Mouse (Mus musculus): ENCODE results near the gene C1qa.

Gene C1qa

DNA sequence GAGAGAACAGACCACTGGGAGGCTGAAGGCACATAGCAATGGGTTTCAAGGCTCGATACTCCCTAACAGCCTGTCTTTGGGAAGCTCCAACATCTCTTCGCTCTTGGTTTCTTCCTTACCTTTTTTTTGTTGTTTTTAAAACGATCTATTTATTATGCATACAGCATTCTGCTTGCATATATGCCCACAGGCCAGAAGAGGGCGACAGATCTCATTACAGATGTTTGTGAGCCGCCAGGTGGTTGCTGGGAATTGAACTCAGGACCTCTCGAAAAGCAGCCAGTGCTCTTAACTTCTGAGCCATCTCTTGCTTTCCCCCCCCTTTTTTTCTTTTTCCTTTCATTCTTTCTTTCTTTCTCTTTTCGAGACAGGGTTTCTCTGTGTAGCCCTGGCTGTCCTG lies 551 bp upstream of the C1qa start:
- no peak for DNase-seq (ENCODE audit: low read depth)

- no peak for DNase-seq (ENCODE audit: low read depth)
These were observed 462 bp downstream of the C1qa start for GRCm38 (mm10) chr4:136898084-136898598.

DNA sequence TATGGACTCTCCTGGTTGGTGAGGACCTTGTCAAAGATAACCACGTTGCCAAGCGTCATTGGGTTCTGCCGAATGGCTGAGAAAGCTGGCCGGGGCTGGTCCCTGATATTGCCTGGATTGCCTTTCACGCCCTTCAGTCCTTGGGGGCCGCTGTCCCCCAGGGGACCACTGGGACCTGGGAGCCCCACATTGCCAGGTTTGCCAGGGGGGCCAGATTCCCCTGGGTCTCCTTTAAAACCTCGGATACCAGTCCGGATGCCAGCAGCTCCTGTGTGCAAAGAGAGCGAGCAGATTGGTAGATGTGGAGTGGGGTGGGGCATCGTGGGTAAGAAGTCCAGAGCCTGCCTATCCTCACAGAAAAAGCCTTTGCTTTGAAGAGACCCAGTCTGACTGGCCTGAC lies 2.1 kb downstream of the C1qa start:
- DNase-seq (ENCODE audit: low read depth): no peak

GRCm38 (mm10) chr4:136895861-136896260 lies 2.7 kb downstream of the C1qa start:
- DNase-seq (ENCODE audit: low read depth): no peak

DNA sequence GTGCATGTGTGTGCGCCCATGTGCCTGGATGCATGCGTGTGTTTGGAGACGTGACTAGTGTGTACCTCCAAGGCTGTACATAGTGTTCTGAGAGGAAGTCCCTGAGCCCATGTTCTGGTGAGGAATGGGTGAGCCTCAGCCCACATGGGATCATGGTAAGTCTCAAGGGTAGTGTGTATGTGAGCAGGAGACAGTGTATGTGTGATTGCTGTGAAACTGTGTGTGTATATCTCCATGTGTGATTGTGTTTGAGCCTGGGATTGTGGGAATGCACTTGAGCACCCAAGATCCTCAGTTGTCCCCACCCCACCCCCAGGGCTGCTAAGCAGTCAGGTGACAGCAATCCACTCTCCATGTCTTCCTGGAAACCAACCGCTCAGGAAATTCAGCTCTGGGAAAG lies 3.8 kb downstream of the C1qa start:
- no peak for DNase-seq (ENCODE audit: low read depth)

DNA sequence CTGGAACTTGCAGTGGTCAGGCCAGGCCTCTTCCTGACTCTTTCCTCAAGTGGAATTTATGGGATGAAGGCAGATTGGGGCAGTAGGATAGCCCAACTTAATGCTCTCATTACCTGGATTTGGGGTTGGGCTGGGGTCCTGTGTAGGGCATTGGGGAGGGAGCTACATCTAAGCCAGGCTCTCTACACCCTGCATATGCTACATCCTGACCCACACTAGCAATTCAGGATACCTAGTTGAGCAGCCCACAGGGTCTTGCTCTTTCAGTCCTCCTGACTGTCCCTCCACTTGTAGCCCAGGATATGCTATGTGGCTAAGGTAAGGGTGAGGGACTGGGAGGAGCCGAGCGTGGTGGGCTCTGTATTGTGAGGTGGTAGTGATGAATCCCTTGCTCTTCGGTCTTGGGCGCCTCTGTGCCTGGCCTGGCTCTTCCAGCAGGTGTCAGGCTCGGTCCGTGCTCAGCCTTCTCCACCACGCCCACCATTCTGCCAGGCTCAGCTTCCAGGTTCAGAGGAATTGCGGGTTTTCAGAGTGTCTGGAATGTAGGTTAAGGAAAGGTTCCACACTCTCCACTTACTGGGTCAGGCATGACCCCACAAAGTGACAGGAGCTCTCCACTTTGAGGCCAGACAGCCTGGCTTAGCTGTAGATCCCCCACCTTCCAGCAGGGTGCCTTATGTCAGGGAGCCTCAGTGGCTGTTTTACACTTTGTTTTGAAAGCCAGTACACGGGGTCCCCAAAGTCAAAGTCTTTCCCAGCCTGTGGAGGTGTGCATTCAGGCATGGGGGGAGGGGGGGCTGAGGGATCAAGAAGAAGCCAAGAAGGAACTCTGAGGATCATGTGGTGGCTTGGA lies 4.7 kb downstream of the C1qa start:
- DNase-seq (ENCODE audit: low read depth): no peak

- DNase-seq (ENCODE audit: low read depth): no peak
These were observed 5.8 kb downstream of the C1qa start, which contains the start of gene C1qc for GRCm38 (mm10) chr4:136892811-136893210. C1qc (minus strand) TSS chr4:136893065.

DNA sequence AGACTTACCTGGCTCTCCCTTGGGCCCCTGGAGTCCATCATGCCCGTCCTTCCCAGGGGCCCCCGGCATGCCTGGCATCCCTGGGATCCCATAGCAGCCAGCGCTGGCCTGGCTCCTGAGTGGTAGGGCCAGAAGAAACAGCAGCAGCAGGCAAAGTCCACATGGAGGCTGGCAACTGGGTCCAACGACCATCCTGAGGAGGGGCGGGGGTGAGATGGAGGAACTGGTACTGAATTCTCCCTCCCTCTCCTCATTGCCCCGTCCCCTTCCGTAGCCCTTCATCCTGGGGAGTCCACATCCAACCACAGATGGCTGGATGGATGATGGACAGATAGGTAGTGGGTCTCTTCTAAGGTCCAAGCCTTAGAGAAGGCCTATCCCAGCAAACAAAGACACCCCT lies 6.2 kb downstream of the C1qa start:
- DNase-seq (ENCODE audit: low read depth): no peak

GRCm38 (mm10) chr4:136891115-136891514 lies 7.5 kb downstream of the C1qa start:
- no peak for DNase-seq (ENCODE audit: low read depth)

DNA sequence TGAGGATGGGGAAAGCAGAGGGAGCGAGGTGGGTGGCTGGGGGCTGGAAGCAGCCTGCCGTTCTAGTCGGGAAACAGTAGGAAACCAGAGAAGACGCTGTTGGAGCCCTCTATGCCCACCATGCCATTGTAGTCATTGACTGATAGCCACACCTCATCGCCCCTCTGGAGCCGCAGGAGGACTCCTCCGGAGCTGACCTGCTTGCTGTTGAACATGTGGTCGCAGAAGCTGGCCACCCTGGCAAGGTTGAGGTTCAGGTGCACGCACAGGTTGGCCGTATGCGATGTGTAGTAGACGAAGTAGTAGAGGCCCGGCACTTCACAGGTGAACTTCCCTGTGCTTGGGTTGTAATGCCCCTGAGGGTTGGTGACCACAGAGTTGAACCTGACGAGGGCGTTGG lies 8.6 kb downstream of the C1qa start:
- DNase-seq (ENCODE audit: low read depth): no peak

- no peak for DNase-seq (ENCODE audit: low read depth)
These were observed 10.9 kb downstream of the C1qa start for GRCm38 (mm10) chr4:136887714-136888113.

DNA sequence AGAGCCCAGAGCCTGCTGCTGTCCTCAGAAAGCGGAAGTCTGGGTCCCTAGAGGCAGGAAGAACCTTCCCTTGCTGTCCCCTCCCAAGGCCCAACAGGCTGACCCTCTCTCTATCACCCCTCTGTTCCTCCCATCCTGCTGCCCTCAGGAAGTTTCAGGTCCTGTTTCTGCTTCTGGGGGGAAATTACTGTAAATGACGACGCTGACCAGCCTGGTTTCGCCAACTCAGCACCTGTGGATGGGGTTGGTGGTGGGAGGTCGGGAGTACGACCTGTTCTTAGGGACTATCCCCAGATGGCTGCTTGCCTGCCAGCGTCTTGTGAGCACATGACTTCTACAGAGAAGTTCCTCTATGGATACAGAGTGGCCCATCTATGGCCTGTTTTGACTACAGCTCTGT lies 12.5 kb downstream of the C1qa start, which contains the start of gene C1qb:
TSS of gene C1qb (minus strand) at position 87 of the 400 bp plus-strand sequence.
- DNase-seq (ENCODE audit: low read depth): no peak

- DNase-seq (ENCODE audit: low read depth): no peak
These were observed 20.0 kb downstream of the C1qa start for GRCm38 (mm10) chr4:136878601-136879000.

DNA sequence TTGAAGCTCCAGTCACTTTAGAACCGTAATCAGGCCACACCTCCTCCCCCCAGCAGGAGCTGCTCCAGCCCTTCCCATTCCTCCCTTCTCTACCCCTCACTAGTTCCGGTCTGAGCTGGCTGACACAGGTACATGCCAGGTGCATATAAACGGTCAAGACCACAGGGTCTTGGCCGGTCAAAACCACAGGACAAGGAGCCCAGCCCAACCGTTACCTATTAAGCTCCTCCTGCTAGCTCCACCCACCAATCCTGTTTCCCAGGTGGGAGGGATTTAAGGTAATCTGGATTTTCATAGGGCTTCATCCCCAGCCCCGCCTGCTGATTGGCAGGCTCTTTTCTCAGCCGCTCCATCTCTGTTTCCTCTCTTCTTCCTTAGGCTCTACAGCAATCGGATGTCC lies 20.4 kb downstream of the C1qa start:
- DNase-seq (ENCODE audit: low read depth): no peak

DNA sequence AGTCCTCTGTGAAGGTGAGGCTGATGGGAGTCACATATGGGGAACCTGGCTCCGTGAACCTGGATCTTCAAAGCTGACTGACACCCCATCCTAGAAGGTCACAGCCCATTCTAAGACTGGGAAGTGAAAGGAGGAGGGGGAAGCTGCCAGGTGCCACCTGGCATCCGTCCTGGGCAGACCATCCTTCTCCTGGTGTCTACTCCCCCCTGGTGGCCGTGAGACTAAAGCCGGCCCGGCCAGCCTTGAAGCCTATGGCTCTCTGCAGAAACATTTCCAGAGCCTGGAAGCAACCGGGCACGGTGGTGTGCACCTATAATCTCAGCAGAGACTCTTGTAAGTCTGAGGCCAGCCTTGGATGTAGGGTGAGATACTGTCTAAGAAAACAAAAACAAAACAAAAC lies 21.6 kb downstream of the C1qa start:
- no peak for DNase-seq (ENCODE audit: low read depth)

GRCm38 (mm10) chr4:136875012-136875411 lies 23.6 kb downstream of the C1qa start:
- DNase-seq (ENCODE audit: low read depth): no peak

DNA sequence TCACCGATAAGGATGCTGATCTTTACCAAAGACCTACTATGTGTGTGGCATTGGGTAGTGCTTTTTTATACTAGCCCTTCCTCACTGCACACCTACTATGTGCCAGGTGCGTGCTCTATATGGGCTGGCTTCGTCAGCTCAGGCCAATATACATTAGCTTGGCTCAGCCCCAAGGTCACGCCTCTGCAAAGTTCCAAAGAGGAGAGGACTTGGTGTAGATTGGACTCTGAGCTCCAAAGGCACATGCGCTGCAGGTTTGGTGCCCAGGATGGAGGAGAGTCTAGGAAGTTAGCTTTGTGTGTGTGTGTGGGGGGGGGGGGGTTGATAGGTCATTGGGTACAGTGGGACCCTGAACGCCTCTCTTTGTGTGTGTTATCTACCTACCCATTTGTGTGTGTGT lies 30.2 kb downstream of the C1qa start:
- DNase-seq (ENCODE audit: low read depth): no peak

GRCm38 (mm10) chr4:136867690-136868345 lies 30.8 kb downstream of the C1qa start:
- DNase-seq (ENCODE audit: low read depth): no peak

DNA sequence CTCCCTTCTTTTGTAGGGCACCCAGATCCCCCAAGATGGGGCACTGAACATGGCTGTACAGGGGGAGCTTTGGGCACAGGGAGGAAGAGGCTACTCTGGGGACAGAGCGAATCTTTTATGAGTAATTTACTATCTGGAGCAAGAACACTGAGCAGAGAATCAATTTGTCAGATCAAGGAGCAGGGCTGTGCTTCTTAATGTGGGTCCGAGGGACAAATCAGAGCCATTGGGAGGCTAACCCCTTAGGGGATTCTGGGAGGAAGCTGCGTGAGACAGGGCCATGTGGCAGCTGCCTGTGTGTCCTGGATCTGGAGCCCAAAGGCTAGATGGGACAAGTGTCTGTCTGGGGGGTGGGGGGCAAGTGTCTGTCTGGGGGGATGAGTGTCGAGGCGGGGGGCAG lies 33.1 kb downstream of the C1qa start:
- no peak for DNase-seq (ENCODE audit: low read depth)

DNA sequence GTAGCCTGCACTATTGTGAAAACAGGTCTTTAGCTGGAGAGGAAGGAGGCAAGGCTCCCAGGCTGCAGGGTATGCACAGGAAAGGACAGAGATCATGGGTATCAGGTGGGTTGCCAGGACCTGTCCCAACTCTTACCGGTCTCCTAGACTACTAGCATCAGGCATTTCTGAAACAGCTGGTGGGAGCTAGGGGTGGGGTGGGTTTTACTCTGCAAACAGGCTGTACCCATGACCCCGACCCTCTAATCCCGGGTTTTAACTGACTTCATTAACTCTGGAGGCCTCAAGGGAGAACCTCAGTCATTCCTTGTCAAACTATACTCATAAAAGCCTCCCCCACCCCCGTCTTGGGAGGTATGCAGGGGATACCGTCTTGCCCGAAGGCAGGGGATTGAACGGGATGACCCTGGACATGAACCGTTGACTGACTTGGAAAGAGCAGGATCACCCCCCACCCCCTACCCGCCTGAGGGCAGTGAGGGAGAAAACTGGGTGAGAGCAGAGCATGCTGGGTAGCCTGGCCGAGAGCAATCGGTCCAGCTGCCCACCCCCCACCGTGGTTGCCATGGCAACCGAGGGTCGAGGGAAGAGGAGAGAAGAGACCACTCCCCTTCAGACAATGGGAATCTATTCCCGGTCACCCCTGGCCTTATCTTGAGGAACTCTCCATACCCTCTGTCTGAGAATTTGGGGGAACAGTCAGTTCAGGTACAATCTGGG lies 33.7 kb downstream of the C1qa start:
- no peak for DNase-seq (ENCODE audit: low read depth)

DNA sequence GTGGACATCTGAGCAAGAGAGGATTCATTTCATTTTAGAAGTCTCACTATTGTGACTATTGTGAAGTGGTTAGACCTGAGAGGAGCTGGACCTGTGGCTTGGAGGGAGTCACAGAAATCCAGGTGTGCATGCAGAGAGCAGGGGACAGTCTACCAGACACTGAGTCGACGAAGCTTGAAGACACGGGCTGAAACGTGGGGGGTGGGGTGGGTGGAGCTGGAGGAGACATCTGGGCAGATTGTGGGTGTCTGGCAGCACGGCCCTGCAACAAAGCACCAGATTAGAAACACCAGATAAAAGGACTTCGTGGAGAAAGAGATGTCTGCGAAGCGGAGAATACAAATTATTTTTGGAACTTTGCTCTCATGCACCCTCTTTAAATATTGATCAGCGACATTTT lies 35.1 kb downstream of the C1qa start:
- DNase-seq (ENCODE audit: low read depth): no peak

DNA sequence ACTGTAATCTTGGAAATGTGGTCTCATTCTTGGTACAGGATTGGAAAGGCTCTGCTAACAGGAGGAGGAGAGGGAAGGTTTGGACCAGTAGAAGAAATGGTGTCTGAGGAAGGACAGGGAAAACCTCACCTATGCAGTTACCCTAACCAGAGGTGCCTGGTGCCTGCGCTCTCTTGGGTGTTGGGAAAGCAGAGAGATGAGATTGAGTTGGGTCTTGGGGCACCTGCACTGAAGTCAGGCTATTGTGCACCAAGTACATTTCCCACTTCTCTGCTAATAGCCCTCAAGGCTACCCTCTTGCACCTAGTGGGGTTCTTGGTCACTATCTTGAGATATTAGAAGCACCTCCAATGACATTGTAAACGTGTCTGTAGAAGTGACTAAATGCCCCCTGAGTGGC lies 36.2 kb downstream of the C1qa start:
- DNase-seq (ENCODE audit: low read depth): no peak

- no peak for DNase-seq (ENCODE audit: low read depth)
These were observed 36.8 kb downstream of the C1qa start for GRCm38 (mm10) chr4:136861806-136862205.
